Mouse (Mus musculus) induced T-regulatory cell, adult 2 months (primary cell): ENCODE measurements around the gene Bex4.

Experiments used
- DNase-seq: peaks from one replicate; pipeline ENCODE4 v3.0.0-alpha.2; 2012; ENCODE audit warnings: low read depth

Gene Bex4

DNA sequence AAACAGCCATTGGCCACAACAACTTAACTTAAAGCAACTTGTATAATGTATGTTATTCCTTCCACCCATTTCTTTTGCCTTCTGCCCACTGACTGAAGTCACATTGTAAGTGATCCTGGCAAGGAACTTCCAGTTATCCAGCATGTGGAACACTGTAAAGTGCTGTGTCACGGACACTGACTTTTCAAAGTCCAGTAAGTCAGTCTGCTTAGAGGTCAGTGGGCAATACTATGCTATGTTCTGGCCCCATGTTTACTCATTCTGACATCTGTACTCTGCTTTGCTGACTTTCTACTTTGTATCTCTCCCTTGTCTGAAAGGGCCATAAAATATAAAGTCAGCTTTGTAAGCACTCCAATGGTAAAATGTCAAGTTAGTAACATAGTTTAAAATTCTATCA lies 44.3 kb downstream of the Bex4 start:
- no peak for DNase-seq
